Mouse (Mus musculus): ENCODE measurements around the gene Vps18.

- TF ChIP-seq POLR2AphosphoS2 (IDR thresholded peaks at IDR 0.05; ENCODE audit: insufficient read length, low read depth): no peak
- TF ChIP-seq POLR2A (IDR thresholded peaks at IDR 0.05; ENCODE audit: insufficient read length, low read depth): peak; percentile 72
- peak; percentile 53 for TF ChIP-seq E2F4 (IDR thresholded peaks at IDR 0.05; ENCODE audit: insufficient read depth)
These were observed at the start of gene Vps18 for GRCm38 (mm10) chr2:119288270-119288882.
